Mouse (Mus musculus) testis, postnatal 10 days (tissue): ENCODE data around the gene Nprl3.
A peak's percentile ranks its signal among the peaks of the same experiment; 100 is the strongest.

Source experiments
- DNase-seq: peaks from one replicate; pipeline ENCODE4 v3.0.0; 2021; ENCODE audit warnings: low spot score

Gene Nprl3

DNA sequence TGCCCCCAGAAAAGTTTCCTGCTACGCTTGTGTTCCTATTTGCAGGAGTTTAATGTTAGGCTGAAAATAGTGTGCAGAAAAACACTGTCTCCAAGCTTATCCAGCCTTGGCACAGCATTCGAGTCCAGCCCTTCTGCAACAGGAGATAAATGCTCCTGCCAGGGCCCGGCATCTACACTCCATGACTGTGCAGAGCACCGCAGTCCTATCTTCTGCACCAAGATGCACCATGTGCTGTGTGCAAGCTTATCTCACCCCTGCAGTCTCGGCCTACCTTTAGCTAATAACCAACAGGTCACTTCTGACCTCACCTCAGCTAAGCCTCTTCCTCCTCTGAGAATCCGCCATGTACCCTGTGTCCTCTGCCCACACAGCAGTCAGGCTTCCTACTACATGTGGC lies 21.9 kb downstream of the Nprl3 start:
- peak; percentile 32 for DNase-seq

DNA sequence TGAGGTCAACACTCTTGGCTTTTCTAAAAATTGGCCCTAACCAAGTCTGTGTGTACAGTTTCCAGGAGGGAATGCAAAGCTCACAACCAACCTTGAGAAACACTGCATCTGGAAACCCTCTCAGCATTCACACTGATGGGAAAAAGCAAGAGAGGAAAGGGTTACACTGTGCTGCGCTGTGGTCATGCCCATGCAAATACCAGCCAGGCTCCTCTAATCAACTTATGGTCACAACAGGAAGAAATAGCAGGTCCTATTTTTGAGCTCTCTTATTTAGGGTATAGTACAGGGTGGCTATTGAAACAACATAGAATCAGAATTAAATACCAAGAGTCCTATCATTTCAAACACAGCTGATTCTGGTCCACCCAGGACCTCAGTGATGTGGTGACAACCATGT lies 22.9 kb downstream of the Nprl3 start:
- DNase-seq = no peak

DNA sequence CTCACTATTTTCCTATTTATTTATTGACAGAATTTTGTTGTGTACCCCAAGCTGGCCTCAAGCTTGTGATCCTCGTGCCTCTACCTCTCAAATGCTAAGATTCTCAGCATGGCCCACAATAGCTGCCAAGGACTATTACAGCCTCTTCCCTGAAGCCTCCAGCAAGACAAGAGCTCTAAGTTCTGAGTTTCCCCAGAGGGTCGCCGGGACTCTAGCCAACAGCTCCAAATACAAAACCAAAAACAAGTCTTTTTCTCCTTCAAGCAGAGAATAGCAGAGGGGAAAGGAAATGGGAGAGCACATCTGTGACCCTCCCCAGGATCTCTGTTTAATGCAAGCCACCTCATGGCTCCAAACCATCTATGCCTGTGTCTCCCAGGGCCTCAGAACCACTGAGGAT lies 23.4 kb downstream of the Nprl3 start:
- peak; percentile 72 for DNase-seq

DNA sequence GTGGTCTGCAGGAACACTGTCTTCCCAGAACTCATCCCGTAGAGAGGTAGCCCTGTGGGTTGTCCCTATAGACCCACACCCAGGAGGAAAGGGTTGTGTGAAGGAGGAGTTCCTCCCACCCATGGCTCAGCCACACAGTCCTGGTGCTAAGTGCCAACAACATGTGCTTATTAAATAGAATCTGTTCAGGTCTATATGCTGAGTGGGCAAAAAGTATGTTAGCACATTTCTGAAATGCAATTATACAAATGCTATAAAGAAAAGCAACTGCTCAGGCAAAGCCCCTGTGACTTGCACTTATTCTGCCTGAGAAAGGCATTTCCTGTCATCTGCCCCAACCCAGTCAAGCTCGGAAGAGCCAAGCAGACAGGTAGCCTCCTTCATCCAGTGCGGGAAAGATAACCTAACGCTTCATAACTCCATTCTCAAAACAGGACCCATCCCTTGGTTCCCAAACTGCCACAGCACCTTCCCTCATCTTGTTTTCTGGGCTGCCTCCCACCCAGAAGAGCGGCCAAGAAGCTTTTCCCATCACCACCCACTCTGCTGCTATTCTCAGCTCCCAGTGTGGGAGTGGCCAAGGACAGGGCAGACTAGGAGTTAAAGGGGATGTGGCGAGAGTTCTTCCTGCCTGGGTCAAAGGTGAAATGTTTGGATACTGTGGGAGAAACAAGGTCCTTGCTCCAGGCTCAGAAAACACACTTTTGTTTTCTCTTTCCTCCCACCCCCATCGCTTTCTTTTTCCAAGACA lies 24.1 kb downstream of the Nprl3 start:
- DNase-seq = no peak

DNA sequence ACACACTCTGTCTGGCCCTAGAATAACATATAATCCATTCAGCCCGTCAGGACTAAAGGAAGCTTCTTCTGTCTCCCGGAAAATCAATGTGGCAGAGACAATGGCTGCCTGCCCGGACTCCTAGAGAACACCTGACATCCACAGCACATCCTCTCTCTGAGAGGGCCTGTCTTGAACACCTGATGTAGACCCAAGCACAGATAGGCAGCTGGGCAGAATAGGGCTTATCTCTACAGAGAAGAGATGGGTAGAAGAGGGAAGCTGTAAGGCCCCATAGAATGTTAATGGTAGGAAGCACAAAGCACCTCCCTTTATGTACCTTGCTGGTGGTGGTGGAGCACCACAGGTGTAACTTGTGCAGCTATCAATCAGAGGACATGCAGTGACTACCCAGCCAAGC lies 25.3 kb downstream of the Nprl3 start:
- no peak for DNase-seq

DNA sequence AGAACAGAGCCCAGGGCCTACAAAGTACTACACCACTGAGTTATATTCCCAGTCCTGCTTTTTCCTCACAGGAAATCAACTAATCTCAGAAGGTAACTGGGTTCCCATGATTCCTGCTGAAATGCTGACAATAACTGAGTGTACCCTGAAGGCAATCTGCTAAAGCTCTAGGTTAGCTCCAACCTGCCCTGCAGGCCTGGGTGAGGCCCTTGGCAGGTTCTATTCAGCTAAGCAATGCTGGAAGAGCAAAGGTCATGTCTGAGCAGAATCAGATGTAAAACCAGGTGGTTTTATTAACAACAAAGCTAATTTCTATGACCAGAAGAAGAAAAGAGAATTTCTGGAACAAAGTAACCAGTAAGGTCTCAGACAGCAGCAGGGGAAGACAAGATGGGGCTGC lies 26.1 kb downstream of the Nprl3 start:
- no peak for DNase-seq

DNA sequence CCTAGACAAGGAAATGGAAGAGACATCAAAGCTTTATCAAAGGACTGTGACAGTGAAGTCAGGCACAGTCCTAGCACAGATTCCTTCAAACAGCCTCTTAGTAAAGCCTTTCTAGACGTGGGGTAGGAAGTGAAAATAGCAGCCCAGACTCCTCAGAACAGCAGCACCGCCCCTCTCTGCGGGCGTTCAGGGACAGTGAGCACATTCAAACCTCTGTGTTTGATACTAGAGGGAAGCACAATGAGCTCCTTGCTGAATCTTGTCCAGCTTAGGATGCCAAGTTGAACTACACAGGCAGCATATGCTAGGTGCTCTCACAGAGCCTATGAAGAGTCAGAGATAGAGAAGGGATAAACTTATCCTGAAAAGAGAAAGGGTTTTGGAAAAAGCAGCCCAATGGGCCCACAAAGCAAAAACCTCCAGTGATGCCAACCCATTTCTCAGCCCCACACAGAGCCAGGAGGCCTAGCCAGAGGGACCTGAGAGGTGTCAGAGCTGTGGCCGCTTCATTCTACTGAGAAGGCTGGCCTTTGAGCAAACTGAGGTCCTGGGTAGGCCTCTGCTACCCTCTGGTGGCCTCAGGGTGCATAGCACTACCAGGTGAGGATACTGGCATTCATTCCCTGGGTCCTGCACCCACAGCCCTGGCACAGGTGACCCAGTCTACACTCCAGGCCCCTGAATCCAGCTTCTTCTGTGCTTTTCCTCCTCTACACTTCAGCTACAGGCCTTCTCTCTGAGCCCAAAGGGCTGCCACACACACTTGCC lies 29.2 kb downstream of the Nprl3 start:
- peak; percentile 76 for DNase-seq

DNA sequence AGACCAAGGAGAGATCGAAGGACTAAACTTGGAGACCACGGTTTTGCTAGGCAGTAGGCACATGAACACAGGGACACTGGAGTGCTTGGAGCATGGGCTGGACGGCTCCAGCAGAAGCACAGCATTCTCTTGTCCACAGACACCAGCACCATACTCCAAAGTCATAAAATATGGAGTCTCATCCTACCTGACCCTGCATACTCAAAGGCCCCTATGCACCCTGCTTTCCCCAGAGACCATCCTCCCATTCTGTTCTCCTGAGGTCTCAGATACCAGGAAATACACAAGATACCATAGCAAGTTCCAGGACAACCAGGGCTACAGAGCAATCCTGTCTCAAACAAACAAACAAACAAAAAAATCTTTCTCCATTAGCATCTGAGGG lies 30.1 kb downstream of the Nprl3 start:
- DNase-seq = no peak

DNA sequence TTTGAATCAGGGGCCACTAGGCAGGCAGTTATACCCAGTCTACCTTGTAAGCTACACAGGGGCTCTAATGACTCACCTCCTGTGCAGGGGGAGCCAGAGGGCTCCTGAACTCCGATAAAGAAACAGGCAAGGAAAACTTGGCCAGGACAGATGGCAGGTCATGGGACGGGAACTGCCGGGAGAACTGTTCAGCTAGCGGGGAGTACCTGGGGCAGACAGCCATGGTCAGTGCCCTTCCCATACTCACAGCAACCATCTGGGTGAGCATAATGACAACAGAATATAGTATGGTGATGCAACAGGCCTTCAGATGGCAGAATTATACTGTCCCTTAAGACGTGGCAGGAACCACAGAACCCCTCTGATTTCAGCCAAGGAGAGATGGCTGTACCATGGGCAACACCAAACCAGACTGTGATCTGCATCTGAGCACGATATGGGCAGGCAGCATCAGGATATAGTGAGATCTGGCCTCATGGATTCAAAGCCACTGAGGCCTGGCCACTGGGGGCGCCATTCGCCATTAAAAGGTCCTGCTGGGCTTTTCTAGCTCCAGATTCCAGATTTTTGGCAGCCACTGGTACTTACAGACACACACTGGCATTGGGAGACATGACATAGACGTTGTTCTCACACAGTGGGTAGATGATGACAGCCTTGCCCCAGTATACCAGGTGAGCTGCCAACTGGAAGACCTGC lies 30.6 kb downstream of the Nprl3 start:
- DNase-seq = peak; percentile 87

DNA sequence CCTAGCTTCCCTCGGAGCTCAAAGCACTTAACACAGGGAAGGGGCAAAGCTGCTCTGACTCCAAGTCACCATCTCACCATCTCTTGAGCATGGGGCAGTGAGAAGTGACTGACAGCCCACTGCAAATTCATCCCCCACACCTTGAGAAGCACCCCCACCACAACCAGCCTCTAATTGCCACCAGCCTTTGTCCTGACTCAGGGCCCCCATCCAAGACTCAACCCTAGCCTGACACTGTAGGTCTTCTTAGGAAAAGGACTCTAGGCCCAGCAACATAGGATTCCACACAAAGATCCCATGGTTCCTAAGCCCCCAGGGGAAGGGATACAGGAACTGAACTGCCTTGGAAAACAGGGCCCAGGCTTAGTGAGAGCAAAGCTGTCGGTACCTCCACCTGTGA lies 31.4 kb downstream of the Nprl3 start:
- DNase-seq = no peak

DNA sequence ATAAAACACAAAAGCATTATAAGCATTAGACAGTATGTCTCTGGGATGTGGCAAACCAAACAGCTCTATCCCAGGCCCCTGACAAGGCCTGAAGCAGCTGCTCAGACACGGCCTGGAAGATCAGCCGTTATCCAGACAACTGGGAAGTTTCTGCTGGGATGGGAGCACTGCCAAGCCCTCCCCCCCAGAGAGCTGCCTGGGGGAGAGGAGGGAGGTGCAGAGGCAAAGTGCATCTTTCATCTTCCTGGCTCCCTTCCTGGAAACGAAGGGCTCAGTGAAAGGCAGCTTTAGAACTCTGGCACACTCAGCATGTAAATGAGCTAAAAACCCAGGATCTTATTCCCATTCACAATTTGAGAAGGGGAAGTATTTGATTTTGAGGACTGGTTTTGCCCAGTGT lies 31.9 kb downstream of the Nprl3 start:
- peak; percentile 85 for DNase-seq

DNA sequence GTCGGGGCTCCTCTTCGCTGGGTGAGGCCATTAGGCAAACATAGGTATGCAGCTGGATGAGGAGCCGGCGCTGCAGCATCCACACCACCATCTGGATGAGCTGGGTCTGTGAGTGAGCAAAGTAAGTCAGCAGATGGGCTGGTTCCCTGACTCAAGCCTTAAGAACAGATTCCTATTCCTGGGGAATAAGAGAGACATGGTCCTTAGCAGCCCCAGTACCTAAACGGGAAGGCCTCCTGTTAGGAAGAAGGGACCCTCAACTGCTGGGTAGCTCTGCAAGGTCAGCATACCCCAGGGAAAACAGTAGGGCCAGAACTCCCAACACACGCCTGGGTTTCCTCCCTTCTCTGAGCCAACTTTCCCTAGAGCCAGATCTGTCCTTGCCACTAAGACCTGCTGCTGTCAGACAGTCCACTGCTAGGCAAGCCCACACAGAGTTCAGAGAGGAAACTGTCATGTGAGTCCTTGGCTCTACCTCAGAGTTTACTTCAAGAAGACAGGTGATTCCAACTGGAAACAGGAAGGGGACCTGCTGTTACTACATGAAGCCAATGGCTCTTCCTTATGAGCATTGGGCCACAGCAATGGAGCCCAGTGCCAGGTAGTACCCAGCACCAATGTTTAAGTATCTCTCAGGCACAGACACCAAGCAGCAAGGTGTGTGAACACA lies 32.6 kb downstream of the Nprl3 start:
- no peak for DNase-seq

DNA sequence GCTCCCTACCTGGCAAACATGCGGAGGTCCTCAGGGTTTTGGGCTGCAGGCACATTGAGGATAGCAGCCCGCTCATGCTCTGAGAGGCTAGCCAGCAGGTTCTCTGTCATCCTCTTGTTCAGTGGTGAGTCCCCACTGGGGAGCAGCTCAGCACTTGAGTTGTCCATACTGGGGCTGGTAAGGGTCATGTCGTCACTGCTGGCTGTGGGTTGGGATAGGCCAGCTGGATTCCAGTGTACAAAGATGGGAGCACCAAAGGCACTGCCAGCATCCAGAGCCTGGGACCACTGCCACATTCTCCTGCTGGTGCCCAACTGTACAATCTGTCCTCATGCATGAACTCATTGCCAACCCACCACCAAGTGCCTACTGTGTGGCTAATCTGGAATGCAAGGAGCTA lies 33.6 kb downstream of the Nprl3 start:
- DNase-seq = no peak

DNA sequence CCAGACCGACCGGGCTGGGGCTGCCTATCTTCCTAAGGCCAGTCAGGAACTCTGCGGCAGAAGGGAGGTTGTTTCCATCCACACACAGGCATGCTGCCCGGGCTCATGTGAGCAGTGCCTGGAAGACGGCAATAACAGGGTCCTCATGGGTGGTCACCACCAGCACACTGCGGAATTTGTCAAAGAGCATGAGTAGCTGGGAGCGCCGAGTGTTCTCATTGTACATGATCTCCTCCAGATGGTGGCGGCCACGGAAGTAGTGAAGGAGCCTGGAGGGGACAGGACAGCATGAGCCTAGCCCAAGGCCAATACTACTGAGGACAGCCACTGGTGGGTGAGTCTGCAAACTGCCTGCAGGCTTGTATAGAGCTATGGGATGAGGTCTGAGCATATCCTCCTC lies 34.7 kb downstream of the Nprl3 start:
- DNase-seq = no peak

DNA sequence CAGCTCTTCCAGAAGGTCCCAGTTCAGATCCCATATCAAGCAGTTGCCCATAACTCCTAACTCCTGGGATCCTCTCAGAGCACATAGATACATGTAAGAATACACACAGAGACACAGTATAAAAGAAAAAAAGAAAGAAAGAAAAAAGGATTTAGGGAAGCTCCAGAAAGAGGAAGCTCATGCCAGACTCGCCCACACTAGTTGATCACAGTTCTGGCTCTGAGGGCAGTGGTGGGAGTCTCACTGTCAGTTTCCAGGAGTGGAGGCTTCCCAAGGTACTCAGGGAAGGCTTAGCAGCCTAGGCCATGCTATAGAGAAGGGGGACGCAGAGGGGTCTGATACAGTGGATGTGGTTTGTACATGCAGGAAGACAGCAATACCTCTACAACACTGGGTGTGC lies 36.4 kb downstream of the Nprl3 start:
- DNase-seq = no peak

DNA sequence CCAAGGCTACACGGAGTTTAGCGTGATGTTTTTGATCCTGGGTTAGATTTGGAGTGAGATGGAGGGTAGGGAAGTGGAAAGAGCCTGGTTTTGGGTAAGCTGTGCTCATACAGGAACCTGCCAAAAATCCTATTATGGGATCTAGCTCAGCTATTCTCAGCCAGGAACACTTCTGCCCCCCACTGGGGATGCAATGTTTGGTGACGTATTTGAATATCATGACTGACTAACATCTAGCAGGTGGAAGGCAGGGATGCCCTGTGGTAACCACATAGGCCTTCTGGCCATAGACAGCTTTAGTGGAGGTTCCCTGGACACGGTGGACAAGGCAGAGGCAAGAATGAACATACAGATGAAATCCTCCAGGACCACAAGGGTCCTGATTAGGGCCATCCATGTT lies 37.3 kb downstream of the Nprl3 start:
- no peak for DNase-seq

DNA sequence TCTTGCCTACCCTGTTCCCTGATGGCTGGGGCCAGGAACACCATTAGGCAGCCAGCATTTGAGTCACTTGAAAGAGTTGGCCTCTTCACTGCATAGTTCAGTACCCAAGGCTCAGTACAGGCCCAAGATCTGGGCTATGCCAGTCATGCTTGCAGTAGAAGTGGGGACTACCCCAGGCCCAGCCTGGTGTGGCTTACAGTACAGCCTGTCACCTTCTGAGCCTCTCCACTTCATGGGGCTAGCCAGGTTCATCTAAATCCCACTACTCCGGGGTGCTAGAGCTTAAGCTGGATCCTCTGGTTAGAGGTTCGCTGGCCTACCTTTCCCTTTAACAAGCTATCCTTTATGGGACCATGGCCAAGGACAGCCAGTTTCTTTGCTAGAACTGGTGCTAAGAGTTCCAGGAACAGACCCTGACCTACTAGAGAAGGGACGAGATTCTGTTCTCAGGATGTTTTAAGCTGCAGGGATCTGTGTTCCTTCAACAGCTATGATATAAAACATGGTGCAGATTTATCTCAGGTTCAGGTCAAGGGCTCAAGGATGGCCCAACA lies 39.1 kb downstream of the Nprl3 start:
- DNase-seq = no peak

DNA sequence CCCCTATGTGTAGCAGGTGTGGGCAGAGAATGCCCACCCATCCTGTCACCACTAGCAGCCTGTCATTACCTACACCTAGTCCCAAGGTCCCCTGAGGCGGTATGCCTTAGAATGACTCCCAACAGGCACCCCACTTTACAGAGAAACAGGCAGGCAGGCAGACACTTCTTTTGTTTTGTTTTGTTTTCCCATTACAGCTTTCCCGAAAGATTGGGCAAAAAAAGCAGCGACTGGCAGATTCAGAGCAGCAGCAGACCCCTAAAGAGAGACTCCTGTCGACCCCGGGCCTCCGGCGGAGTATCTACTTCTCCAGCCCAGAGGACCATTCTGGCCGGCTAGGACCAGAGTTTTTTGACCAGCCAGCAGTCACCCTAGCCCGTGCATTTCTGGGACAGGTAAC lies 40.0 kb downstream of the Nprl3 start:
- DNase-seq = no peak

DNA sequence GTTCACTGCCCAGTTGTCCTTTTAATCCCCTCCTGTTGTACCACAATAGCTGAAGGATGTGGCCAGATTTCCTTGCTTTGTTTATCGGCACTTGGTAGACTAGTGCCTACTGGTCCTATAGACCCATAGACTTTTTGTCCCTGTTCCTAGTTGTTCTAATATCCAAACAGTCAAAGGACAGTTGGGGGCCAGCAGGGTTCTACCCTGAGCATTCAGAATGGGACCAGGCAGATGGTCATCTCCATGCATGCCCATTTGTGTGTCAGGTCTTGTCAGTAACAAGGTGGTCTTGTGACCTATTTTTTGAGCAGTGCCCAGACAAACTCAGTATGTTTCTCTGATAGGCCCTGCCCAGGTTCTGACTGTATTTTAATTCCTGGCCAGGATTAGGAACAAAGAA lies 40.5 kb downstream of the Nprl3 start:
- no peak for DNase-seq

DNA sequence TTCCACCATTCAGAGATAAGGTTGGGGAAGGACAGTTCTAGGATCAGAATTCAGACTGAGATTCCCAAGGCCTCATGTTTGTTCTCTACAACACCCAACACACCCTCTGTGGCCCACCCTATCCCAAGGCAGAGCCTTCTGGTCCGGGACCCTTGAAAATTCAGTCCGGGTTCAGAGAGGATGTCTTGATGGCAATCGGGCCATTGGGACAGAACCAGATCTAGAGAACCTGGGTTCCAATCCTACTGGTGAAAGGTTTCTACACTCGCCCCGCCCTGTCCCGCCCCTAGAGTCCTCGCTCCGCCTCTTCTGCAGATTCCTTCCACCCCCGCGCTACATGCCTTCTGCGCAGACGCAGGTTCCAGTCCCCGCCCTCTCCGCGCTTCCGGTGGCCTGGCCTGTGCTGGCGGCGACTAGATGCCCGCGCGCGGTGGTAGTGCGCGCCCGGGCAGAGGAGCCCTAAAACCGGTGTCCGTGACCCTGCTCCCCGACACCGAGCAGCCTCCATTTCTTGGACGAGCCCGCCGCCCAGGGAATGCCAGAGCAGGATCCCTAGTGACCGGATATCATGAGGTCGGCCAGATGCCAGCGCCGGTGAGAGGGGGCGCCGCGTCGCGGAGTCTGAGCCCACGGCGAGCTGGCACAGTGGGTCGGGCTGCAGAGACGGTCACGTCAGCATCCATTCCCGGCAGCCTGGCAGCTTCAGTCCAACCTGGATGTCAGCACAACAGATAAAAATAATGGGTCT lies 41.2 kb downstream of the Nprl3 start, which contains the start of gene Mpg:
Mpg (plus strand) TSS at position 382 of the 748 bp plus-strand sequence.
- DNase-seq = peak; percentile 92
